Mouse (Mus musculus) left cerebral cortex, adult 18-20 months (tissue): ENCODE measurements around the gene Adora3. TPM values are rescaled to one million over a fixed set of nuclear protein-coding genes. Genes with fewer than 3 reads are reported as not detected.

Source experiments
- DNase-seq, 2 experiments: peaks; one replicate each; pipeline ENCODE4 v3.0.0; 2021 to 2022; ENCODE audit warnings: low spot score in 2 of 2, mixed read lengths in 1 of 2
- long read RNA-seq, 2 experiments: library from polyadenylated mRNA; stranded (forward); transcript quantifications; one replicate each; pipeline ENCODE4 v2.0.0; 2021
- total RNA-seq, 2 experiments: library from RNA; stranded (reverse); gene quantifications; 2 replicates each; pipeline ENCODE4 v1.2.3; 2021

Adora3 gene
- total RNA-seq: 1 to 10 TPM in 1 of 2 experiments, under 1 TPM in 1; 0.98 to 1.1 TPM
- long read RNA-seq, experiment 1, partial matches to known transcripts: 0 of 2 reads
- long read RNA-seq, experiment 1, other reads (novel, unspliced or antisense): 0 of 2 reads
- long read RNA-seq, experiment 2, partial matches to known transcripts: 0 of 2 reads
- long read RNA-seq, experiment 2, other reads (novel, unspliced or antisense): 0 of 2 reads

DNA sequence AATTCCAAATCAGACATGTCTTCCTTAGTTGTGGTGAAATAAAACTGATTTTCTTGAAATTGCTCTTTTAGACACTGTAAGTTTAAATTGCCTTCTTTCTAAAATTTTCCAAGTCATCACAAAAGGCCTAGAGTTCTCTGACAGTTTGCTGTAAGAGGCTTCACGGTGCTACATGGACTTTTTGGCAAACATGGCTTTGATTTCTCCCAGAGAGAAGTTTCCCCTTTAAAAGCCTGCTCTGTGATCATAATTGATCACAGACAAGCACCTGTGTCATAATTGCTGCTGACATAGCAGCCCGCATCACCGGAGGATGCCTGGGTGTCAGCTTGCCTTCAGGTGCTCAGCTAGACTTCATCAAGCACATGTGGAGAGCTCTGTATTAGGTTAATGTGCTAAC, at the start of gene Adora3, which contains the start of gene Tmigd3:
Adora3 (plus strand) TSS at position 301 of the 400 bp plus-strand sequence.
Tmigd3 (plus strand) TSS at position 346 of the 400 bp plus-strand sequence.
- DNase-seq: no peak

DNA sequence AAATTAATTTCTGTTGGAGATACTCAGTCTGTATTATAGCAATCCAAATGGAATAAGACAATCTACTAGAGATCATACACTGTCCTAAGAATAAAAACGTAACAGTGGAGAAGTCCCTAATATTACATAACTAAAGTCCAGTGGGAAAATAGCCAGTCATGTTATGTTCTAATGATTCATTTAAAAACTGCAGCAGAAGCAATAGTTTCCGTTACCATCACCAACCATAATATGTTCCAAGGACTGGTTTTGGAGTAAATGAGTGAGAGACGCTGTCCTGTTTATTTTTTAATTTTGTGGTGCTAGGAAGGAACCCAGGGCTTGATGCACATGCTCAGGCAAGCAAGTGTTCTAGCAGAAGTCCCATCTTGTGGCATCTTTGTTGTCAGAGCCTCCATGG, 49.2 kb upstream of the Adora3 start:
- DNase-seq: no peak

DNA sequence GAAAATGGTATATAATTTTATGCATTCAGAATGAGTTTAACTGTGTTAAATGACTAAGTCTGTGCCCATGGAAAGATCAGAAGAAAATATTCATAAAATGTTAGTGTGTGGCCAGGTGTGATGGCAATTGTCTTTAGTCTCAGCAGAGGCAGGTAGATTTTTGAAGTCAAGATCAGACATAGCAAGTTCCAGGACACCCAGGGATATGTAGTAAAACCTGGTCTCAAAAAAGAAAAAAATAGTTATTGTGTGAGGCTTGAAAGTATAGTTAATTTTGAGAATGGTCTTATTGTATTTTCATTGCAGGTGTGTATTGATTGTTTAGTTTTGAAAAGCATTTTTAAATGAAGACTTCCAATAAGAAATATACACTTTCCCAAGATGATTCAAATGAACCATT, 47.0 kb upstream of the Adora3 start:
- no peak for DNase-seq

DNA sequence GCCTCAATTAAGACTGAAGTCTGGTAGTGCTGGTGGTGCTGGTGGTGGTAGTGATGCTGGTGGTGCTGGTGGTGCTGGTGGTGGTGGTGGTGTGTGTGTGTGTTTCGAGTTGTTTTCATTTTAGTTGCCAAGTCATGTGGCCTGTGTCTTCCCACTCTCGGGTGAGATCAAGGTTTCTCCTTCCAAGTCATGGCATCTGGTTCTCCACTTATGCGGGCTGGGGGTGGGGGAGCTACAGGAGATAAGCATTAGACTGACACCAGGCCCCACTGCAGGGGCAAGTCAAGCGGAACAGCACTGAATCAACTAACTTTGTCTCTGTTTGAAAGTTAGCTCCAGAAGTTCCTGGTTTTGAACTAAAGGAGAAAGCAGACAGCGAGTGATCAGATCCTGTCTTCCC, 46.6 kb upstream of the Adora3 start:
- DNase-seq: no peak

DNA sequence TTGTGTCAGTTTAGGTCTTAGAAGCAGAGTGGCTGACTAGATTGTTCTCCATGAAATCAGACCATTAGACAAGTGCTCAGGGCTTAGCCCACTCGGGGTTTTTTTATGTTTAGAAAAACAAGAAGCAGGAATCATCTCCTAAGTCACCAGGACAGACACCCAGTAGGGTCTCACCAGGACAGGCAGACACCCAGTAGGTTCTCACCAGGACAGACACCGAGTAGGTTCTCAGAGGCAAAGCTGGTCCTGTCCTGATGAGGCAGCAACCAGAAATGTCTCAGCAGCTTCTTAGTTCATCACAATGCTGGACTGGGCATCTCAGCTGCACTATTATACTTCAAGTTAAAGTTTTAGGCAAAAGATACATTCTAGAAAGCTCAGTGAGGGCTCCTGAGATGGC, 46.0 kb upstream of the Adora3 start:
- no peak for DNase-seq

DNA sequence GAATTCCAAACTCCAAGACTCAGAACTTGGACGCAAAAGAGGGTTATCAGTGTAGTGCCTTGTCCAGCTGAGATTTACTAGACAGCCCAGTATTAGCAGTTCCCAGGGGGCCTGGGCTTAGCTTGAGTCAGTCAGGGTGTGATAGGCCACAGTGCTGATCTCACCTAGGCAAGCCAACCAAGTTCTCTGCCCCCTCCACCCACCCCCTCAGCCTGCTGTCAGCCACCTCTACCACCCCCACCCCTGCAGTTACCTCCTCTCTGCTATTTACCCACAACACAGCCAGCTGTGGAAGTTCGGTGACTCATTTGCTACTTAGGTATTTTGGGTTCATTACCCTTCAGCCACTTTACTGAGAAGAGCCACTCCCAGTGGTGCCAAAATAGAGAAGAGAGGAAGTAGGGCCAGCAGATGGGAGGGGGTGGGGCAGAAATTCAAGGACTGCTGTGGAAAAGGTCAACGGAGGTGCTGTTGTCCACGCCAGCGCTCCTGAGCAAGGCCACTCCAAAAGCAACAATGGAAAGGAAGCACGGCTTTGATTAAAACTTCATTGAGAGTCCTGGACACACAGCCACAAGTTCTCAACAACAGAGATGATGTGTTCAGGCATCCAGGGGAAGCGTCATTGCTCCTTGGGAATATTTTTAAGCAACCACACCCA, 45.0 kb upstream of the Adora3 start:
- no peak for DNase-seq

DNA sequence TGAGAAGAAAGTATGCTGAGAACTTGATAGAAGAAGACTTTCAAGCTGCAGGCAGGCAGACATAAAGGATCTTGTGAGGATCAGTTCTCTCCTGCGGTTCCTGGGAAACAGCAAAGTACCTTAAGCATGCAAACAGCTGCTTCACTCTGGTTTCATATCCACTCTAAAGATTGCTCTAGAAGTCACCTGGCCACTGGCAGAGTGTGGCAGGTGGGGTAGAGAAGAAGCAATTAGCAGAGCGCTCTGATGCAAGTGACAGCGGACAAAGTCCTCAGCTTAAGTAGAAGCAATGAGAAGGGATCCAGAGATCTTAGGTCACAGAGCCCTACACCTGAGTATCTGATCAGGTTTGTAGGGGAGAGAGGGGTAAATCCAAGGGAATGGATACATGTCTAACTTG, 39.1 kb upstream of the Adora3 start:
- DNase-seq: no peak

DNA sequence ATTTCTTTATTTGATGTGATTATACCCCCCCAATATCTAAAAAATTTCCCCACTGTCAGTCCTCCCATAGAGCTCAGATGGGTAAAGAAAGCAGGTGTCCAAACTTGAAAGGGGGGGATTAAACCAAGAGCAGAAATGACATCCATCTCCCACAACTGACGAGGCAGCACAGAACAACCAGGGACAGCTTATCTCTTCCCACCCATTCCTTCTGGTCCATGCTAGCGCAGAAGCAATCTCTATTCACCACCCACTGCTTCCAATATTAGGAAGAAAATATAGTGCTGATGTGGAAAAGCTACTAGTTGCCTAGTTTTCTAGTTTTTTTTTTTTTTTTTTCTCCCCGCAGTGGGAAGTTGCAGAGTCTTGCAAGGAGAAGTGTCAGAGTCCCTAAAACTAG, 34.8 kb upstream of the Adora3 start:
- DNase-seq: no peak

DNA sequence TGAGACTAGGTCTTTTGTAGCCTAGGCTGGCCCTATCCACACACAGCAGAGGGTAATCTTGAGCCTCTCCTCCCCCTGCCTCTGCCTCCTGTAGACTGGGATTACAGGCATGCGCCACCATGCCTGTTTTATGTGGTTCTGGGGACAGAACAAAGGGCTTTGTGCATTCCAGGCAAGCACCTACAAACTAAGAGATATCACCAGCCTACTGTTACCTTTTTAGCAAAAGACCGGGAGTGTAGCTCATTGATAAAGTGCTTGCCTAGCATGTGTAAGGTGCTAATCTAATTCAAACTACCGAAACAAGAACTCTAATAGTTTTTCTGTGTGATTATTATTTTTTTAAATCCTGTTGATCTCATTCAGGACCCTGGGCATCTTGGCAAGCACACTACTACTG, 33.8 kb upstream of the Adora3 start:
- no peak for DNase-seq

DNA sequence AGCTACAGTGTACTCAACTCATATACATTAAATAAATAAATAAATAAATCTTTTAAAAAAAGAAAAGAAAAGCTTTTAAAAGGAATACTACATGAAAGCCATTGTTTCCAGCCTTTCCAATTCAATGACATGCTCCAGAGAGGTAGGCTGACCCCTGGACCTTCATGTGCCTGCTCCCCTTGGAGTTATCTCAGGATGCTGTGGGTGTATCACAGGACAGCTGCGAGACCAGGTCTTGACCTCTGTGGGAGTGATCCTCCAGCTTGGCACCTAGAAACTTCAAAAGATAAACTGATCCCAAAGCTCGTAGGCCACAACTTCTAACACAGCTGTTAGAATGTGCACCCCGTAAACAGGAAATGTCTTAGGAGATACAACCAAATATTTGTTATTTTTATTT, 32.0 kb upstream of the Adora3 start:
- no peak for DNase-seq

DNA sequence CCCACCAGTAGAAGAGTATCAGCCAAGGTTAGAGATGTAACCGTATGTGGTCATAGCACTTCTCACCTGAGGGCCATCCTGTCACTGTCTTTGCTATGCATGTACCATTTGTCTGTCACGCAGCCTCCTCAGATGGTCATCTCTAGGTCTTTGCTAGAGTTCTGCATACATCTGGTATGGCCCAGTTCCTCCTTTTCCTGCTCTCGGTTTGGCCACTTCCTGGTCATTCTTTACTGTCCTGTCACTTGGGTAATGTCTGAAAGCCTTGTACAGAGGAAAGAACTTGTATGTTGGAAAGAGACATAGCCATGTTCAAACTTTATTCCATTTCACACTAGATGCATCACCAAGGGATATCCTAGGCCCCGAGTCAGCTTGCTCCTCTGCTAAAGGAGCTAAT, 30.8 kb upstream of the Adora3 start:
- no peak for DNase-seq

DNA sequence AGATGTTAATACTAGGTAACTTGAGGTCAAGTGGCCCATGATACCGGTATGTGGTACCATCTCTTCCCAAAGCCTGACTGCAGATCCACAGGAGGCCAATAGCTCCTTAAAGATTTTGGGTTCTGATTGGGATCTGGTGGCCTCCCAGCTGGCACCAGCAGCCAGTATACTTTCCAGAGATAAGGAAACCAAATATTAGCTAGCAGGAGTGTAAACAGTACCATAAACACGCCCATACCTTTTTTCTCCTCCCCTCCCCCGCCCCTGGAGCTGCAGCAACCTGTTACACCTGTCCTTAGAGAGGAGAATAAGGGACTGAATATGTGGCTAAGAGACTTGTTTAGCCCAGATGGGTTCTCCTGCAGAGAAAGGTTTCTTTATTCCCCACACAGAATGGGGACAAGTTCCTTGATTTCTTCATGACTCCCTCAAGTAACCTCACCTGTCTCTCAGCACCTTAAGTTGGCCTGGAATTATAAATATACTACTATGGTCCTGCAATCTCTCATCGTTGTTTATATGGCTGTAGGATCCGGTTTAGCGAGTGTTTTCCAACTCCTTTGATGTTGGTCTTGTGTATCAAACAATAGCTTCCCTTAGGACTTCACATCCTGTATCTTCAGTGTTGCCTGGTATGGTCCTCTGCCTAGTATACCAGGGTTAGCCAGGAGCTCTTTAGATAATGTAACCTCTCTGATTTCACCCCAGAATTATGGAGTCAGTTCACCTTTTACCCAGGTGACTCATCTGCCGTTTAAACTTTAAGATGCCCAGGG, 24.2 kb upstream of the Adora3 start:
- DNase-seq: no peak

DNA sequence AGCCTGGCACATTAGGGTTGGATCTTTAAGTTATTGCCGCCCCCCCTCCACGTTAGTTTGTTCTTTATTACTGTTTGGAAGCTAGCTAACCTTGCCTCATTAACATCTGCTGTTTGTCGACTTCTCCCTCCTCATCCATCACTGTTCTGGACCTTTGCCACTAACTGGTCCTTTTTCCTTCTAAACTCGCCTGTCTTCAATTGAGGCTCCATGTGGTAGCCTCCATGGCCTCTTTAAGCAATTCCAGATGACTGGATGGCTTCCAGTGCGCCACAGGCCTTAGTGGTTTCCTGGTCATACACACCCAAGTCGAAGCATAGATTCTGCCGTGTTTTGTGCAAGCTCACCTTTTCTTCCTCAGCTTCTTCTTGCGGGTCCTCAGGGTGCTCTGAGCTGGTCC, 16.9 kb upstream of the Adora3 start:
- no peak for DNase-seq

DNA sequence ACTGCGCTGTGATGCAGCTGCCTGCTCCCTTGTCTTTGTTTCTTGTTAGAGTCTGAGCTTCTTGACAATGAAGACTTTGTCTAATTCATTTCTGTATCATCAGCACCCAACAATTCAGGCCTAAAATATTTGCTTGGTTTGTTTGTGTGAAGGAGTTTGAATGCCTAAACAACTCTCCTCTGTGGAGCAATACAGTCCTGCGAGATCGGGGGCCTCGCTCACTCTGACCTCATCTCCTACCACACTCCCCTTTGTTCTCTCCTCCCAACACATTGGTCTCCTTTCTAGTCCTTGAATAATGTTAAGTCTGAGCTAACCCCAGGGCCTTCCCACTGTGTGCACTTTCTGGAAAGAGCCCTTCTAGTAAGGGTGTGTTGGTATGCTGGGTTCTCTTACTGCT, 15.9 kb upstream of the Adora3 start:
- no peak for DNase-seq

DNA sequence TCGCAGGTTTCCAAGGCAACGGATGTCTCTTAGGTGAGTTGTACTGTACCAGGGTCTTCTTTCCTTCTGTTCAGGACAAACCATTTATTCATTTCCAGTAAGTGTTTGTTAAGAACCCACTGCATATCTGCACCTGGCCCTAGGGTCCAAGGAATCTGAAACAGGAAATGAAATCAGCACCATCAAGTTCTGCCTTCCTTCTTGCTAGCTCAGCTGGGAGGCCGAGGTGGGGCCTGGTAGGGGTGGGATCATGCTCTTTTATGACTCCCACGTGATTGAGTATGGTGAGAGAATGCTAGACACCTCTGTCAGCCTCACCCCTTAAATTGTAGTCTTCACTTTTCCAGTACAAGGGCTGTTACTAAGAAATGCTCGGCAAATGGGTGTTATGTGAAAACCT, 13.1 kb upstream of the Adora3 start:
- no peak for DNase-seq

DNA sequence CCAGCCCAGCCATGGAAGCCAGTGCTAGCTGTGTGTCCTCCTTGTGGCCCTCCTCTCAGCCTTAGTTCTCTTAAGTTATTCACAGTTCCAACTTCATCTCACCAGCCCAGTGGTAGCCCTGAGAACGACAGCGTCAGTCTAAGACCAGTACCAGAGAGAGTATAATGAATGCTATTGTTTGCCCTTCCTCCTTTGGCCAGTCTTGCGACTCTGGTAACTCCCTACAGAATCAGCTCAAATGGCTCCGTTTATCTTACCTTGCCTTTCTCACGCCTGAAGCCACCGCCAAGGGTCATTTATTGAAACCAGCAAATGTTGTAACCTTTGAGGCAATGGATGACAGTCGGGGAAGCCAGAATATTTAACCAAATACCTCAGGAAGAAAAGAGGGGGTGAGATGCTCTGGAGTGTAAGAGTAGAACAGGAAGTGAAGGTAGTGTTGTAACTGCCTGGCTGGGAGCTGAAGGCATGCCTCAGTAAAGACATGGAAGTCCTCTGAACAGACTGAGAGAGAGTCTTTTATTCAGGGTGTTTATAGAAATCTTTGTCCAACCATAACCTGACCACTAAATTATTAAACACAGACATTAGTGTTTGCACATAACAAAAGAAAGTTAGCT, 8.8 kb upstream of the Adora3 start:
- no peak for DNase-seq

DNA sequence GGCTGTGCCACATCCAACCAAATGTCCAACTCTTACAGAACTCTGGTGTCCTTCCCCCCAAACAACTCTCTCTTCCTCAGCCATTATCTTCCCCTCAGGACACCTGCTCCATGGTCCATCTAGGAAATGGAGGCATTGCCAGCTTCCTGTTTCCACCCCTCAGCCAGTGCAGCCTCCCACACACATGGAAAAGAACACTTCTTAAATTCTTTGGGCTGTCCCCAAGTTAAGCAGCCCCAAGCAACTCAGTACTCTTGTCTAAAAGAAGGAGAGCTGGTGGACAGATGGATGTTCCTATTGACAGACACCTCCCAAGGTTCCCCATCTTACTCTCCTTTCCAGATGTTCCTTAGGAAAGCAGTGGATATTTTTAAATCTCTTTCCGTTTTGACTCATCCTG, 6.5 kb upstream of the Adora3 start:
- DNase-seq: no peak

DNA sequence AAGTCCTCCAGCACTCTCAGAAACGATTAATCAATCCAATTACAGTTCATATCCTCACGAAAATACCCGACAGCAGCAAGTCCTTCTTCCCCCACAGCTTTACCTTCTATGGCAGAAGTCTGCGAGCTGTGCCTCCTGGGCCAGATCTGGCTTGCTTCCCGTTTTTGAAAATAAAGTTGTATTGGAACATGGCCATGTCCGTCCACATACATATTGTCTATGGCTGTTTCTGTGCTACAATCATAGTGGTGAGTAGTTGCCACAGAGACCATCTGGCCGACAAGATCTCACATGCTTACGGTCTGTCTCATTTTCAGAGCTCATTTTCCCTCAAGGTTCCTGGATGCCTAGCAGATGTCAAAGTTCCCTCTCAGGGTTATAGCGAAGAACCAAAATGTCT, 5.5 kb upstream of the Adora3 start:
- DNase-seq: peak in 1 of 2 experiments; percentile 45

DNA sequence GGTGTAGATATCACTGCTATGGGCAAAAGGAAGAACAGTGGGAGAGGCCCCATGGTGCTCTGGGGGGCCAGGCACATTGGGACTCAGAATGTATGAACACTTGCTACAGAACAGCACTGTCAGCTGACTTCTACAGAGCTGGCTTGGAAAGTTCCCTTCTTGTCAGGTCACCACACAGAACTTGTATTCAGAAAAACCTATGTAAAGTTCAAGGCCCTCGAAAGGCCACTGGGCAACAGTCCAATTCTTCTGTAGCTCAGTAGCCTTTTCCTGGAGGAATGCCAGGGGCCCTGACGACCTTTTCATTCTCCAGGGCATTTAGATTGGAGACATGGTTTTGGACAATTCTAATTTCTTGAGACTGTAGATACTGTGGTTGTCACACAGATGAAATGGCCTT, 2.5 kb upstream of the Adora3 start:
- no peak for DNase-seq

DNA sequence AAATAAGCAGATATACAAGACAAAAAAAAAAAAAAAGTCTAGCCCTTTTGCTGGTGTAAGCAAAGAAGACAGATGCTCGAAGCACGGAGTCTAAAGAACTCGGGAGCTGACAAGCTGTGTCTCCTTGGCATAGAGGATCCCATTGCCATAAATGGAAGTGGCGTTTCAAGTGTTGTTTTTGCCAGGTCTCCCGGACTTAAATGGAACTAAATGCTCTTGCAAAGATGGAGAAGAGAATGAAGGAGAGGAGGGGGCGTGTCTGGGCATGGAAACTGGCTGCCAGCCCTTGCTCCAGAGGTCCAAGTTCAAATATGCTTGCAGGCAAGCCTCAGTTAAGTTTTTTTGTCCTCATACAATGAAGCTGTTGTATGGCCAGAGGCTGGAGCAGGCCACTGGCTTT, 1.4 kb downstream of the Adora3 start:
- DNase-seq: peak in 1 of 2 experiments; percentile 16

DNA sequence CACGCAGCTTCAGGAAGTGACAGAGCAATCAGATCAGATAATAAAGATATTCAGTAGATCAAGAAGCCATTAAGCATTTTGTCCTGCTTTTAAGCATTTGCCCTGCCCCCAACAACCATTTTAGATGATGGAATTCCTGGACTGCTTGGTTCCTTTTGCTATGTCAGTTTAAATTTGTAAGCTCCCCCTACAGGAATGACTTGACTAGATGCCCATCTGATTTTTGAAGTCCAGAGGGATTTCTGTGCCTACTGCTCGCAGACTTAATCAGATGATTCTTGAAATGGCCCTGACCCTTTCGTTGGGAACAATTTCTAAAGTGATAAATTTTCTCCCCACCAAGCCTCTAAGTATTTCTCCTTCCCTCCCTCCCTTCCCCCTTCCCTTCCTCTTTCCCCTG, 1.9 kb downstream of the Adora3 start:
- DNase-seq: no peak
